12 mouse cellular contexts compared by ENCODE assay signal in the genomic region with DNA sequence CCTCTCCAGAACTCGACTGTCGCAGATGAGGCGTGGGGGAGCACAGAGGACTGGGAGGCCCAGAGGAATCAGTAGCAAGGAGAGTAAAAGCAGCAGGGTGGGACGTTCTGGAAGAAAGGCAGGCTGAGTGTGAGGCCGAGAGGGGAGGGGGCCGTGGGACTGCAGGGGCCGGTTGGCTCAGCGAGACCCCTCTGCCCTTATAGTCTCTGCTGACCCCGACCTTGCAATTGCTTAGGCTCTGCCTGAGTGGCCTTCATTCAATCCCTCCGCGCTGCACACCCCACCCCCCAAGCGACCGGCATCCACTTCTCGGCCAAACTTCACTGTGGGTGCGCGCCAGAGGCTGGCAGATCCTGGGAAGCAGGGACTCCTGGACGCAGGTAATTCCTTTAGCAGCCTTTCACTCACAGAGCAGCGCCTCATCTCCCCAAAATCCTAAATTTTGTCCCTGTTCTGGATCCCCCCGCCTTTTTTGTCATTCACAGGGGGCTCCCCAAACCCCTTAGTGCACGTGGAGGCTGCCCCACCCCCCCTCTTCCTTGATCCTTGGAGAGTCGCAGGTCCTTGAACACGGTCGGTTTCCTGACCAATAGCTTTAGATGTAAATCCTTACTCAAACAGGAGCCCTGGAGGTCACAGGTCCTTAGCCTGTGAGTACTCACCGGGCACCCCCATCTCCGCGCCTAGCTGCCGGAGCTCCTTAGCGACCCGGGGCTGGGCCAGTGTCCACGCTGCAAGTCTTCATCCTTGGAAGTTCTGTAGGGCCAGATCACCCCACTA. TPM values are rescaled to one million over a fixed set of nuclear protein-coding genes. Genes with fewer than 3 reads are reported as not detected.
A peak's percentile ranks its signal among the peaks of the same experiment; 100 is the strongest.
DNase-seq lines count a peak whose midpoint lies in the region; ATAC-seq lines count a peak whose summit lies in the region.
"Had no signal": no experiment of that assay in that cellular context is flagged by ENCODE, and none has a peak within 500 bp of the region (broad histone marks: within the 10 kb centered on the region; RNA-seq: fewer than 3 reads in every experiment).

No protein-coding gene starts in this region.

- H3K9ac ChIP-seq in kidney, embryonic 14.5 days (ENCODE audit: low read depth, low read length): peak overlapping the region; percentile 9; the same call in 1 of the 2 replicates
- peak overlapping the region; percentile 61 for H3K9ac ChIP-seq in limb, embryonic 12.5 days (replicated peaks)
- H3K9ac ChIP-seq in neural tube, embryonic 13.5 days: peak overlapping the region; percentile 49

- H3K4me2 ChIP-seq in kidney, embryonic 14.5 days (replicated peaks; ENCODE audit: low read depth, low read length): peak overlapping the region; percentile 47
- H3K4me2 ChIP-seq in limb, embryonic 12.5 days: peak overlapping the region; percentile 71
- peak overlapping the region; percentile 49 for H3K4me2 ChIP-seq in neural tube, embryonic 13.5 days

- no peak overlapping the region for H3K27ac ChIP-seq in kidney, embryonic 14.5 days (ENCODE audit: low read depth, low read length)
- peak overlapping the region; percentile 80 for H3K27ac ChIP-seq in forebrain, embryonic 10.5 days
- H3K27ac ChIP-seq in limb, embryonic 12.5 days: no peak overlapping the region
- H3K27ac ChIP-seq in neural tube, embryonic 13.5 days (replicated peaks): no peak overlapping the region

- H3K9me3 ChIP-seq in kidney, embryonic 14.5 days (ENCODE audit: control insufficient read depth, low read length): no peaks in the 10 kb centered on the region
- H3K9me3 ChIP-seq in forebrain, embryonic 10.5 days: no peaks in the 10 kb centered on the region
- no peaks in the 10 kb centered on the region for H3K9me3 ChIP-seq in limb, embryonic 12.5 days
- H3K9me3 ChIP-seq in neural tube, embryonic 13.5 days: no peaks in the 10 kb centered on the region

- ATAC-seq in kidney, embryonic 14.5 days (ENCODE audit: low FRiP score, low TSS enrichment): no peak
- no peak for ATAC-seq in limb, embryonic 12.5 days (ENCODE audit: insufficient number of reproducible peaks, insufficient read depth, low FRiP score, low TSS enrichment, low read depth)
- ATAC-seq in neural tube, embryonic 13.5 days (ENCODE audit: low read depth): no peak

- peak overlapping the region; percentile 27 for H3K4me3 ChIP-seq in kidney, embryonic 14.5 days (ENCODE audit: low read length)
- H3K4me3 ChIP-seq in forebrain, embryonic 10.5 days: peak overlapping the region; percentile 61
- peak overlapping the region; percentile 38 for H3K4me3 ChIP-seq in limb, embryonic 12.5 days (replicated peaks)
- peak overlapping the region; percentile 18; the same call in 1 of the 2 replicates for H3K4me3 ChIP-seq in neural tube, embryonic 13.5 days

- 0 out of 2 replicates have a peak, but pooled peaks cover 8% of the 10 kb centered on the region for H3K27me3 ChIP-seq in kidney, embryonic 14.5 days (ENCODE audit: control insufficient read depth, insufficient read depth, low read length)
- H3K27me3 ChIP-seq in forebrain, embryonic 10.5 days (ENCODE audit: poor library complexity, severe bottlenecking): peaks cover 25% of the 10 kb centered on the region
- H3K27me3 ChIP-seq in limb, embryonic 12.5 days: peaks cover 19% of the 10 kb centered on the region
- peaks cover 23% of the 10 kb centered on the region for H3K27me3 ChIP-seq in neural tube, embryonic 13.5 days

- 9% methylated on average over 30 of the region's 30 CpGs for WGBS in kidney, embryonic 14.5 days
- 3% methylated on average over 30 of the region's 30 CpGs for WGBS in forebrain, embryonic 10.5 days
- 7% methylated on average over 30 of the region's 30 CpGs for WGBS in limb, embryonic 12.5 days
- WGBS in neural tube, embryonic 13.5 days: 4% methylated on average over 30 of the region's 30 CpGs

- H3K4me1 ChIP-seq in kidney, embryonic 14.5 days (ENCODE audit: control insufficient read depth, insufficient read depth, low read length): no peaks in the 10 kb centered on the region
- H3K4me1 ChIP-seq in forebrain, embryonic 10.5 days: peaks cover 39% of the 10 kb centered on the region
- H3K4me1 ChIP-seq in limb, embryonic 12.5 days (replicated peaks): peaks cover 16% of the 10 kb centered on the region
- peaks cover 15% of the 10 kb centered on the region for H3K4me1 ChIP-seq in neural tube, embryonic 13.5 days (replicated peaks)

- H3K36me3 ChIP-seq in kidney, embryonic 14.5 days (ENCODE audit: control insufficient read depth, insufficient read depth, low read length): no peaks in the 10 kb centered on the region
- H3K36me3 ChIP-seq in forebrain, embryonic 10.5 days (replicated peaks): 0 out of 2 replicates have a peak, but pooled peaks cover 2% of the 10 kb centered on the region
- no peaks in the 10 kb centered on the region for H3K36me3 ChIP-seq in limb, embryonic 12.5 days
- H3K36me3 ChIP-seq in neural tube, embryonic 13.5 days: no peaks in the 10 kb centered on the region

- no peak for DNase-seq in kidney, adult 18-20 months
- DNase-seq in forebrain, embryonic 10.5 days (ENCODE audit: extremely low spot score, low spot score): peak; percentile 41
- DNase-seq in cerebellum, postnatal 10 days: no peak
- DNase-seq in layer of hippocampus, adult 18-20 months (ENCODE audit: low spot score in 2 of 2): no peak
- no peak for DNase-seq in ovary, postnatal 14 days (ENCODE audit: low spot score)
- DNase-seq: gastrocnemius, postnatal 14 days; spleen, adult 18-20 months had no signal

RNA-seq across cellular contexts. Expression of a gene that starts 8.4 kb away (rescaled TPM):
- 0.17 and 0.60 TPM in 2 replicates for polyA plus RNA-seq in kidney, embryonic 14.5 days (2014; fragmentation: Nextera tagmentation; extraction: Ambion mirVana)
- polyA plus RNA-seq in forebrain, embryonic 10.5 days (2016; fragmentation: Nextera tagmentation; extraction: Ambion mirVana): 0.10 and 0.12 TPM in 2 replicates
- polyA plus RNA-seq in limb, embryonic 12.5 days (2016; fragmentation: Nextera tagmentation; extraction: Ambion mirVana): 0.04 and 0.08 TPM in 2 replicates
- 0.06 and 0.08 TPM in 2 replicates for polyA plus RNA-seq in neural tube, embryonic 13.5 days (2015; fragmentation: Nextera tagmentation; extraction: Ambion mirVana)
- total RNA-seq in layer of hippocampus, adult 18-20 months (2021): under 1 TPM; 0.15 to 0.33 TPM

RNA-seq across cellular contexts. Expression of a gene that starts 17.1 kb away (rescaled TPM):
- 57.8 and 69.5 TPM in 2 replicates for polyA plus RNA-seq in kidney, embryonic 14.5 days (2014; fragmentation: Nextera tagmentation; extraction: Ambion mirVana)
- polyA plus RNA-seq in forebrain, embryonic 10.5 days (2016; fragmentation: Nextera tagmentation; extraction: Ambion mirVana): 56.1 and 59.4 TPM in 2 replicates
- 48.0 and 52.7 TPM in 2 replicates for polyA plus RNA-seq in limb, embryonic 12.5 days (2016; fragmentation: Nextera tagmentation; extraction: Ambion mirVana)
- polyA plus RNA-seq in neural tube, embryonic 13.5 days (2015; fragmentation: Nextera tagmentation; extraction: Ambion mirVana): 79.7 and 80.1 TPM in 2 replicates
- 10 to 100 TPM; 33.2 to 34.6 TPM for total RNA-seq in layer of hippocampus, adult 18-20 months (2021)

RNA-seq across cellular contexts. Expression of a gene that starts 33.1 kb away (rescaled TPM):
- polyA plus RNA-seq in kidney, embryonic 14.5 days (2014; fragmentation: Nextera tagmentation; extraction: Ambion mirVana): 16.0 and 18.6 TPM in 2 replicates
- 13.5 and 14.0 TPM in 2 replicates for polyA plus RNA-seq in forebrain, embryonic 10.5 days (2016; fragmentation: Nextera tagmentation; extraction: Ambion mirVana)
- polyA plus RNA-seq in limb, embryonic 12.5 days (2016; fragmentation: Nextera tagmentation; extraction: Ambion mirVana): 17.0 and 17.7 TPM in 2 replicates
- polyA plus RNA-seq in neural tube, embryonic 13.5 days (2015; fragmentation: Nextera tagmentation; extraction: Ambion mirVana): 16.9 and 17.3 TPM in 2 replicates
- total RNA-seq in layer of hippocampus, adult 18-20 months (2021): 10 to 100 TPM; 64.1 to 65.4 TPM

RNA-seq across cellular contexts. Expression of a gene that starts 47.8 kb away (rescaled TPM):
- polyA plus RNA-seq in kidney, embryonic 14.5 days (2014; fragmentation: Nextera tagmentation; extraction: Ambion mirVana): not detected in 2 replicates
- 2.9 and 4.8 TPM in 2 replicates for polyA plus RNA-seq in forebrain, embryonic 10.5 days (2016; fragmentation: Nextera tagmentation; extraction: Ambion mirVana)
- 0.71 TPM in 1 of 2 replicates, not detected in the other for polyA plus RNA-seq in limb, embryonic 12.5 days (2016; fragmentation: Nextera tagmentation; extraction: Ambion mirVana)
- not detected in 2 replicates for polyA plus RNA-seq in neural tube, embryonic 13.5 days (2015; fragmentation: Nextera tagmentation; extraction: Ambion mirVana)
- not detected for total RNA-seq in layer of hippocampus, adult 18-20 months (2021)
- total RNA-seq: CH12.LX; gastrocnemius, postnatal 14 days; liver, adult 2 months had no signal
- polyA plus RNA-seq: liver, adult 2 months had no signal

RNA-seq across cellular contexts. Expression of a gene that starts 48.0 kb away (rescaled TPM):
- polyA plus RNA-seq in kidney, embryonic 14.5 days (2014; fragmentation: Nextera tagmentation; extraction: Ambion mirVana): 427 and 433 TPM in 2 replicates
- 287 and 288 TPM in 2 replicates for polyA plus RNA-seq in forebrain, embryonic 10.5 days (2016; fragmentation: Nextera tagmentation; extraction: Ambion mirVana)
- 337 and 349 TPM in 2 replicates for polyA plus RNA-seq in limb, embryonic 12.5 days (2016; fragmentation: Nextera tagmentation; extraction: Ambion mirVana)
- 486 and 510 TPM in 2 replicates for polyA plus RNA-seq in neural tube, embryonic 13.5 days (2015; fragmentation: Nextera tagmentation; extraction: Ambion mirVana)
- total RNA-seq in layer of hippocampus, adult 18-20 months (2021): 100 to 1,000 TPM; 573 to 580 TPM

Comparison
In these comparisons a context has a peak if more than half of its experiments do, and no peak if none do; other contexts are left out.
1. H3K9ac ChIP-seq: peak in every context shown above with its lines; median percentile 61 in limb, embryonic 12.5 days; 49 in neural tube, embryonic 13.5 days; 9 in kidney, embryonic 14.5 days.